Mouse (Mus musculus) CH12.LX (cell line): ENCODE data around the gene Riox2. TPM values are rescaled to one million over a fixed set of nuclear protein-coding genes. Genes with fewer than 3 reads are reported as not detected.

Experiments
- DNase-seq: peaks from one replicate; pipeline ENCODE4 v3.0.0-alpha.2; 2013; ENCODE audit errors: extremely low read depth
- H3K27ac ChIP-seq: 2 replicates; pipeline ENCODE4 v1.5.1; 2012; ENCODE audit warnings: low read depth, mild to moderate bottlenecking, control low read depth, moderate library complexity; ENCODE audit not compliant: insufficient read depth
- H3K27me3 ChIP-seq: replicated peaks from 2 replicates; pipeline ENCODE3; 2012; ENCODE audit warnings: inconsistent platforms
- H3K36me3 ChIP-seq, 2 experiments: replicated peaks in 1 of 2; 2 replicates each; pipeline versions ENCODE3 to v1.6.1; 2012; ENCODE audit warnings: inconsistent platforms in 1 of 2, low read length in 1 of 2, mild to moderate bottlenecking in 1 of 2, mixed read lengths in 1 of 2, moderate library complexity in 1 of 2; ENCODE audit not compliant: control insufficient read depth in 1 of 2, insufficient read depth in 1 of 2
- H3K4me1 ChIP-seq, 2 experiments: 2 replicates each; pipeline ENCODE4 v1.6.1; 2012; ENCODE audit warnings: inconsistent platforms in 1 of 2, moderate library complexity in 1 of 2; ENCODE audit not compliant: insufficient read depth in 2 of 2, control insufficient read depth in 1 of 2
- H3K4me2 ChIP-seq: 2 replicates; pipeline ENCODE4 v1.6.1; 2012; ENCODE audit warnings: low read depth, mild to moderate bottlenecking, control low read depth; ENCODE audit not compliant: poor library complexity, insufficient read depth, severe bottlenecking
- H3K4me3 ChIP-seq, 3 experiments: fragments of 150-350 bp in 1 of 3; sonication (generic) in 1 of 3; replicated peaks in 1 of 3; 2 replicates each; pipeline versions ENCODE3 to v1.5.1; 2011 to 2012; ENCODE audit warnings: low read depth in 2 of 3, low read length in 2 of 3, mild to moderate bottlenecking in 2 of 3, moderate library complexity in 2 of 3, control low read depth in 1 of 3, improper control_type of control experiment in 1 of 3, inconsistent platforms in 1 of 3, mixed read lengths in 1 of 3; ENCODE audit not compliant: poor library complexity in 1 of 3
- H3K79me2 ChIP-seq: replicated peaks from 2 replicates; pipeline ENCODE4 v1.6.1; 2012; ENCODE audit warnings: mild to moderate bottlenecking, moderate library complexity; ENCODE audit not compliant: control insufficient read depth, poor library complexity, insufficient read depth, severe bottlenecking; ENCODE audit errors: extremely low read depth
- H3K9ac ChIP-seq: 2 replicates; pipeline ENCODE4 v1.6.1; 2012; ENCODE audit warnings: low read depth, mild to moderate bottlenecking, control low read depth, moderate library complexity; ENCODE audit not compliant: insufficient read depth
- H3K9me3 ChIP-seq: replicated peaks from 2 replicates; pipeline ENCODE3; 2012; ENCODE audit warnings: low read length, inconsistent platforms, mixed read lengths
- BHLHE40 ChIP-seq: IDR thresholded peaks from 2 replicates; pipeline ENCODE4 v1.6.1; 2011; ENCODE audit warnings: mild to moderate bottlenecking, low read depth, low read length, improper control_type of control experiment
- CHD1 ChIP-seq: IDR thresholded peaks from 2 replicates; pipeline ENCODE4 v1.6.1; 2012; ENCODE audit warnings: low read depth, low read length, improper control_type of control experiment, inconsistent platforms
- CHD2 ChIP-seq: IDR thresholded peaks from 2 replicates; pipeline ENCODE4 v1.6.1; 2011; ENCODE audit warnings: low read length, improper control_type of control experiment
- CTCF ChIP-seq, 2 experiments: IDR thresholded peaks in 1 of 2; conservative IDR thresholded peaks in 1 of 2; 2 replicates each; pipeline ENCODE4 v1.5.1; 2011 to 2012; ENCODE audit warnings: low read depth in 2 of 2, low read length in 2 of 2, improper control_type of control experiment in 1 of 2, inconsistent platforms in 1 of 2, mild to moderate bottlenecking in 1 of 2, moderate library complexity in 1 of 2
- ELF1 ChIP-seq: IDR thresholded peaks from 2 replicates; pipeline ENCODE4 v1.6.1; 2014; ENCODE audit warnings: low read depth, mild to moderate bottlenecking, inconsistent platforms, low read length, improper control_type of control experiment
- HCFC1 ChIP-seq: IDR thresholded peaks from 2 replicates; pipeline ENCODE4 v1.6.1; 2012; ENCODE audit warnings: low read depth, mild to moderate bottlenecking, inconsistent platforms, low read length, improper control_type of control experiment
- IRF4 ChIP-seq: IDR thresholded peaks from 2 replicates; pipeline ENCODE4 v1.6.1; 2014; ENCODE audit warnings: low read depth, mild to moderate bottlenecking, inconsistent platforms, low read length, improper control_type of control experiment
- JUND ChIP-seq: conservative IDR thresholded peaks from 2 replicates; pipeline ENCODE4 v1.6.1; 2011; ENCODE audit warnings: low read depth, low read length, improper control_type of control experiment
- KAT2A ChIP-seq: IDR thresholded peaks from 2 replicates; pipeline ENCODE4 v1.6.1; 2012; ENCODE audit warnings: low read length, improper control_type of control experiment, inconsistent platforms; ENCODE audit not compliant: insufficient replicate concordance
- MAFK ChIP-seq: IDR thresholded peaks from 2 replicates; pipeline ENCODE4 v1.6.1; 2011; ENCODE audit warnings: low read length, improper control_type of control experiment; ENCODE audit not compliant: insufficient replicate concordance
- MAZ ChIP-seq: IDR thresholded peaks from 2 replicates; pipeline ENCODE4 v1.6.1; 2012; ENCODE audit warnings: low read depth, mild to moderate bottlenecking, inconsistent platforms, low read length, improper control_type of control experiment, moderate library complexity
- MEF2A ChIP-seq: IDR thresholded peaks from 2 replicates; pipeline ENCODE4 v1.6.1; 2014; ENCODE audit warnings: low read depth, mild to moderate bottlenecking, inconsistent platforms, low read length, improper control_type of control experiment, borderline replicate concordance
- MXI1 ChIP-seq: IDR thresholded peaks from 2 replicates; pipeline ENCODE4 v1.6.1; 2011; ENCODE audit warnings: mild to moderate bottlenecking, low read depth, low read length, improper control_type of control experiment
- MYC ChIP-seq: IDR thresholded peaks from 2 replicates; pipeline ENCODE4 v1.6.1; 2011; ENCODE audit warnings: low read depth, mild to moderate bottlenecking, improper control_type of control experiment, low read length
- NELFE ChIP-seq: IDR thresholded peaks from 2 replicates; pipeline ENCODE4 v1.6.1; 2011; ENCODE audit warnings: low read depth, low read length, improper control_type of control experiment
- NRF1 ChIP-seq: IDR thresholded peaks from 2 replicates; pipeline ENCODE4 v1.6.1; 2014; ENCODE audit warnings: low read depth, mild to moderate bottlenecking, inconsistent platforms, low read length, improper control_type of control experiment, moderate library complexity
- POLR2A ChIP-seq: IDR thresholded peaks from 2 replicates; pipeline ENCODE4 v1.6.1; 2011; ENCODE audit warnings: low read depth, mild to moderate bottlenecking, improper control_type of control experiment, low read length
- RAD21 ChIP-seq: IDR thresholded peaks from 2 replicates; pipeline ENCODE4 v1.6.1; 2011; ENCODE audit warnings: low read depth, mild to moderate bottlenecking, low read length, improper control_type of control experiment, moderate library complexity
- SIN3A ChIP-seq: IDR thresholded peaks from 2 replicates; pipeline ENCODE4 v1.6.1; 2012; ENCODE audit warnings: low read length, improper control_type of control experiment, inconsistent platforms
- SMC3 ChIP-seq: IDR thresholded peaks from 2 replicates; pipeline ENCODE4 v1.6.1; 2011; ENCODE audit warnings: low read depth, low read length, improper control_type of control experiment
- UBTF ChIP-seq: IDR thresholded peaks from 2 replicates; pipeline ENCODE4 v1.6.1; 2012; ENCODE audit warnings: low read depth, mild to moderate bottlenecking, inconsistent platforms, low read length, improper control_type of control experiment, moderate library complexity
- USF2 ChIP-seq: conservative IDR thresholded peaks from 2 replicates; pipeline ENCODE4 v1.6.1; 2011; ENCODE audit warnings: low read depth, low read length, improper control_type of control experiment
- ZC3H11A ChIP-seq: IDR thresholded peaks from 2 replicates; pipeline ENCODE4 v1.6.1; 2012; ENCODE audit warnings: low read depth, mild to moderate bottlenecking, inconsistent platforms, low read length, improper control_type of control experiment
- ZMIZ1 ChIP-seq: IDR thresholded peaks from 2 replicates; pipeline ENCODE4 v1.6.1; 2012; ENCODE audit warnings: low read depth, mild to moderate bottlenecking, inconsistent platforms, low read length, improper control_type of control experiment
- dilution Hi-C: fragments of 300-500 bp; cut with MboI; formaldehyde crosslinking; loops from 2 replicates; pipeline ENCODE4 v1.14.3; 2020; ENCODE audit warnings: low sequenced_read_pairs; ENCODE audit not compliant: extremely low pct_unique_long_range_greater_than_20kb, extremely low pct_ligation_motif_present
- in situ Hi-C: fragments of 300-500 bp; cut with MboI; formaldehyde crosslinking; loops from 3 replicates; pipeline ENCODE4 v1.14.3; 2019; ENCODE audit warnings: low sequenced_read_pairs, low pct_ligation_motif_present, low pct_unique_long_range_greater_than_20kb, mixed read lengths
- polyA plus RNA-seq: library from polyadenylated mRNA; unstranded; fragments of >175 nt; gene quantifications from 2 replicates; pipeline ENCODE4 v1.2.1, GENCODE M21; 2012; ENCODE audit warnings: low read depth; ENCODE audit not compliant: insufficient read length
- total RNA-seq, 2 experiments: library from RNA; depleted of rRNA; stranded (reverse); fragments of 300-350 nt in 1 of 2; fragments of >200 nt in 1 of 2; gene quantifications; 2 replicates each; pipeline ENCODE4 v1.2.3; 2012 to 2014

Gene Riox2
- total and polyA plus RNA-seq, 3 experiments: 47.3 to 90.7 (median 53.6) TPM

DNA sequence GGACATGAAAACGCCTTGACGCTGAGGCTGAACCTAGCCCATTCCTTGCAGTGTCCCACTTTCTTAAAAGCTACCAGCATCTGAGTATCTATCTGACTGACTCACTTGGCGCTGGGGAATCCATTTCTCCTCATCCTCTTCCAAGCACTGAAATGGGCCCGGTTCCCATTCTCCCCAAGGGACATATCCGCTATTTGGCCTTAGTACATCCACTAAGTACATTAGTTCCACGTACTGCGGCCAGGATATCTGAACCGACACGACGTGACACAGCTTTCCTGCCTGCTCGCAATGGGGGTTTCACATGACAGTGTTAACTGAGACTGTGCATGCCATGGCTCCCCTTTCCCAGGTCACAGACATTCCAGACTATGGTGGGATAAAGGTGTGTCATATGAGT, 62.8 kb downstream of the Riox2 start:
- Histone ChIP-seq H3K4me3 (no peak overlapping the region), H3K79me2 (no peaks in the 10 kb centered on the region), H3K27ac (no peak overlapping the region), H3K27me3 (no peaks in the 10 kb centered on the region), H3K9ac (no peak overlapping the region), H3K4me2 (no peak overlapping the region), H3K36me3 (no peaks in the 10 kb centered on the region), H3K9me3 (no peaks in the 10 kb centered on the region), H3K4me1 (peaks cover 3 to 17% of the 10 kb centered on the region in 2 experiments)
- DNase-seq: no peak
- no peak for TF ChIP-seq ZC3H11A
- no peak for TF ChIP-seq BHLHE40
- TF ChIP-seq ZMIZ1: no peak
- no peak for TF ChIP-seq ELF1
- TF ChIP-seq MAZ: no peak
- no peak for TF ChIP-seq HCFC1
- TF ChIP-seq MXI1: no peak
- no peak for TF ChIP-seq CTCF (conservative IDR thresholded peaks at IDR 0.05 in 1 of 2, IDR thresholded peaks at IDR 0.05 in 1 of 2; ENCODE audit: low read depth in 2 of 2, low read length in 2 of 2)
- TF ChIP-seq POLR2A: no peak
- TF ChIP-seq MAFK: no peak
- TF ChIP-seq IRF4: no peak
- TF ChIP-seq CHD2: no peak
- no peak for TF ChIP-seq KAT2A
- no peak for TF ChIP-seq MYC
- TF ChIP-seq JUND: no peak
- TF ChIP-seq SIN3A: no peak
- TF ChIP-seq SMC3: no peak
- in situ Hi-C loops (loop anchor here (10.0 kb wide), 1 partner anchor 80 kb away; no protein-coding TSS in a partner anchor), dilution Hi-C loops (no loop called here)

DNA sequence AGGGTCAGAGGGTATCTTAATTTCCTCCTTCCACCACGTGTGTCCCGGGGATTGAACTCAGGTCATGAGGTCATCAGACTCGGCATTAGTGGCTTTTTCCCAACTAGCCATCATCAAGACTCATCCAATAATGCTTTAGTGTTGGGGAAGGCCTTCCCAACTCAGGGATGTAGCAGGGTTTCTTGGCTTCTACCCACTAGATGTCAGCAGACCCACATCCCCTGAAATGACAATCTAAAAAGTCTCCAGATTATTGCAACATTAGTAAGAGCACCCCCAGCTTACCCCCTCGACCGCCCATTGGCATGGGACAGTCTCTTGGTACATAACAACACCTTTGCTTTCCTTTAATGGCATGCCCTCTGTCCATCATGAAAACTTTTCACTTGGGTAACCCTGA, 64.1 kb downstream of the Riox2 start:
- no peak overlapping the region for H3K4me2 ChIP-seq
- no peaks in the 10 kb centered on the region for H3K9me3 ChIP-seq
- no peaks in the 10 kb centered on the region for H3K27me3 ChIP-seq
- dilution Hi-C loops: no loop called here
- in situ Hi-C loops: loop anchor here (10.0 kb wide), 1 partner anchor 79 kb away; no protein-coding TSS in a partner anchor
- DNase-seq: no peak
- H3K4me1 ChIP-seq: peaks cover 0 to 14% of the 10 kb centered on the region in 2 experiments; a peak in 3 of 4 replicates
- TF ChIP-seq UBTF (no peak), HCFC1 (no peak), MAZ (no peak), USF2 (no peak), NRF1 (no peak), IRF4 (no peak), ZMIZ1 (no peak), MXI1 (no peak), SMC3 (peak; percentile 82), MEF2A (no peak), SIN3A (no peak), RAD21 (peak; percentile 77), ZC3H11A (peak; percentile 33; the same call in 1 of the 2 replicates), CHD2 (no peak), CHD1 (no peak), ELF1 (no peak), NELFE (no peak), POLR2A (no peak), CTCF (conservative IDR thresholded peaks at IDR 0.05 in 1 of 2, IDR thresholded peaks at IDR 0.05 in 1 of 2; ENCODE audit: low read depth in 2 of 2, low read length in 2 of 2) (peak; percentile 34 to 70; a peak in 3 of 4 replicates)
- TF ChIP-seq, all 38 proteins: peak for 4
- H3K36me3 ChIP-seq: no peaks in the 10 kb centered on the region
- H3K9ac ChIP-seq: no peak overlapping the region
- no peak overlapping the region for H3K4me3 ChIP-seq
- H3K27ac ChIP-seq: no peak overlapping the region
- H3K79me2 ChIP-seq: no peaks in the 10 kb centered on the region
